Mouse (Mus musculus): Measurements from ENCODE around the gene Rcc2.

GRCm38 (mm10) chr4:140755811-140756210, 55.5 kb downstream of the Rcc2 start:
- TF ChIP-seq CTCF (IDR thresholded peaks at IDR 0.05; ENCODE audit: low read depth) (no peak), EP300 (IDR thresholded peaks at IDR 0.05; ENCODE audit: low read depth) (no peak)
